Mouse (Mus musculus) ES-E14 (cell line): ENCODE measurements at regions not wholly inside any gene's neighbourhood (a gene's known extent, or its start where the extent isn't known, plus 50 kb on each side); places are given as distances from the start of the nearest gene placed in this dataset.

ENCODE experiments used
- DNase-seq: peaks from one replicate; pipeline ENCODE4 v3.0.0-alpha.2; 2013; ENCODE audit warnings: low read depth, low spot score
- H3K27ac ChIP-seq: 2 replicates; pipeline ENCODE4 v1.5.1; 2012; ENCODE audit warnings: low read depth, mild to moderate bottlenecking, low read length, moderate library complexity, mixed read lengths; ENCODE audit not compliant: poor library complexity, insufficient read depth, severe bottlenecking
- H3K36me3 ChIP-seq: 2 replicates; pipeline ENCODE4 v1.6.1; 2012; ENCODE audit warnings: mild to moderate bottlenecking, low read length, moderate library complexity, mixed read lengths; ENCODE audit not compliant: control insufficient read depth, poor library complexity, insufficient read depth, severe bottlenecking
- H3K4me1 ChIP-seq, 2 experiments: fragments of 150-350 bp in 1 of 2; sonication (generic) in 1 of 2; 2 replicates each; pipeline ENCODE4 v1.6.1; 2012; ENCODE audit warnings: low read length in 2 of 2, mild to moderate bottlenecking in 1 of 2, mixed read lengths in 1 of 2; ENCODE audit not compliant: control insufficient read depth in 2 of 2, insufficient read depth in 2 of 2, poor library complexity in 1 of 2
- H3K4me3 ChIP-seq, 2 experiments: fragments of 150-350 bp in 1 of 2; sonication (generic) in 1 of 2; 2 replicates each; pipeline ENCODE4 v1.5.1; 2012; ENCODE audit warnings: low read length in 2 of 2, low read depth in 1 of 2, mild to moderate bottlenecking in 1 of 2, mixed read lengths in 1 of 2; ENCODE audit not compliant: insufficient read depth in 1 of 2, poor library complexity in 1 of 2, severe bottlenecking in 1 of 2
- H3K9ac ChIP-seq: 2 replicates; pipeline ENCODE4 v1.6.1; 2012; ENCODE audit warnings: low read depth, mild to moderate bottlenecking, low read length, mixed read lengths; ENCODE audit not compliant: poor library complexity, insufficient read depth, severe bottlenecking
- H3K9me3 ChIP-seq: fragments of 150-350 bp; sonication (generic); 2 replicates; pipeline ENCODE4 v1.6.1; 2012; ENCODE audit warnings: low read depth, mild to moderate bottlenecking, low read length; ENCODE audit not compliant: control insufficient read depth, insufficient read depth
- CHD2 ChIP-seq: IDR thresholded peaks from 2 replicates; pipeline ENCODE4 v1.6.1; 2014; ENCODE audit warnings: mild to moderate bottlenecking, low read depth, low read length, inconsistent platforms
- HCFC1 ChIP-seq: IDR thresholded peaks from 2 replicates; pipeline ENCODE4 v1.6.1; 2012; ENCODE audit warnings: low read length, inconsistent platforms, borderline replicate concordance; ENCODE audit not compliant: insufficient read depth
- MAFK ChIP-seq: IDR thresholded peaks from 2 replicates; pipeline ENCODE4 v1.6.1; 2014; ENCODE audit warnings: mild to moderate bottlenecking, low read depth, low read length, inconsistent platforms; ENCODE audit not compliant: insufficient read depth
- ZC3H11A ChIP-seq: IDR thresholded peaks from 2 replicates; pipeline ENCODE4 v1.6.1; 2012; ENCODE audit warnings: low read depth, mild to moderate bottlenecking, inconsistent platforms, low read length, borderline replicate concordance
- ZNF384 ChIP-seq: IDR thresholded peaks from 2 replicates; pipeline ENCODE4 v1.6.1; 2012; ENCODE audit warnings: low read depth, low read length, inconsistent platforms
- in situ Hi-C, 2 experiments: fragments of 600-800 bp; cut with MboI; formaldehyde crosslinking; loops; one replicate each; pipeline ENCODE4 v1.15.1; 2025; ENCODE audit warnings: low sequenced_read_pairs in 2 of 2, inconsistent platforms in 1 of 2; ENCODE audit not compliant: unreplicated experiment in 2 of 2

DNA sequence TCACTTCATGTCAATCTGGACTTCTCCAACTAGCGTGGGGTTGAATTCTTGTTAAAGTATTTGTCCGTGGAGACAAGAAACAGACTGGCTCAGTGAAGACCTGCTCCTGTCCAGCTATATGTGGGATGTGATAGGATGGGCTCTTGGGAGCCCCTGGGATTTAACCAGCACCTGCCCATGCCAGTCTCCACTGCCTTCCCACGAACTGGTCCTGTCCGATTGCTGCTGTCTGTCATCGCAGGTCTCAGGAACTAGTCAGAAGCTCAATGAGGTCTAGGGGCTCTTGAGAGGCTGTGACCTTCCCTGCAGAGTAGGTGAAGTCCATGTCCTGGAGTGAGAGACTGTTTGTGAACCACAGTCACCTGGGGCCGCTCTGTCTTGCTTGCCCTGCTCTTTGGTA is 62.8 kb upstream of the Lrpap1 start:
- Histone ChIP-seq H3K4me1 (no peaks in the 10 kb centered on the region), H3K36me3 (no peaks in the 10 kb centered on the region), H3K9ac (no peak overlapping the region), H3K9me3 (no peaks in the 10 kb centered on the region), H3K27ac (no peak overlapping the region), H3K4me3 (no peak overlapping the region)
- TF ChIP-seq CHD2 (no peak), MAFK (no peak), ZNF384 (no peak), HCFC1 (no peak), ZC3H11A (no peak)
- DNase-seq: no peak
- in situ Hi-C loops: no loop called here

DNA sequence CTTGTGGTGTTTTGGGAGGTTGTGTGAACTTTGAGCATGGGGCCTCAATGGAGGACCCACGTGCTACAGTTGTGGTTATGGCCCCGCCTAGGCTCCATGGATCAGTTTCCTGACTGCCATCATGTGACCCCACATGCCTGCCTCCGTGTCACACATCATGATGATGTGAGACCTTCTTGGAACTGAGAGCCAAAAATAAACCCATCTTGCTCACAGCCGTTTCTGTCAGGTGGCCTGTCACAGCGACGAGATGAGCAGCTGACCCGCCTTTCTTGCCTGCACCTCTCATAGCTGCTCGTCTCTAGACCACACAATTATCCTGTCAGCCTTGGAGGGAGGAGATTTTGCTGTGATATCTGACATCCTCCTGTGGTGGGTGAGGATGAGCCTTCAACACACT is 60.4 kb upstream of the Lrpap1 start:
- DNase-seq: no peak

GRCm38 (mm10) chr5:35165459-35165858 is 59.9 kb upstream of the Lrpap1 start:
- H3K9ac ChIP-seq: no peak overlapping the region
- no peaks in the 10 kb centered on the region for H3K36me3 ChIP-seq
- H3K27ac ChIP-seq: no peak overlapping the region
- DNase-seq: no peak
- TF ChIP-seq ZC3H11A (no peak), HCFC1 (no peak), ZNF384 (no peak), MAFK (no peak), CHD2 (no peak)
- no peaks in the 10 kb centered on the region for H3K9me3 ChIP-seq
- H3K4me1 ChIP-seq: no peaks in the 10 kb centered on the region
- in situ Hi-C loops: no loop called here
- H3K4me3 ChIP-seq: no peak overlapping the region

More for the DNA sequence above, 60.4 kb upstream of the Lrpap1 start:
- H3K4me1 ChIP-seq: no peaks in the 10 kb centered on the region
- no peaks in the 10 kb centered on the region for H3K36me3 ChIP-seq
- TF ChIP-seq MAFK (no peak), CHD2 (no peak), ZC3H11A (no peak), HCFC1 (no peak), ZNF384 (no peak)
- no peak overlapping the region for H3K9ac ChIP-seq
- H3K9me3 ChIP-seq: no peaks in the 10 kb centered on the region
- no peak overlapping the region for H3K27ac ChIP-seq
- no peak overlapping the region for H3K4me3 ChIP-seq
- in situ Hi-C loops: no loop called here

DNA sequence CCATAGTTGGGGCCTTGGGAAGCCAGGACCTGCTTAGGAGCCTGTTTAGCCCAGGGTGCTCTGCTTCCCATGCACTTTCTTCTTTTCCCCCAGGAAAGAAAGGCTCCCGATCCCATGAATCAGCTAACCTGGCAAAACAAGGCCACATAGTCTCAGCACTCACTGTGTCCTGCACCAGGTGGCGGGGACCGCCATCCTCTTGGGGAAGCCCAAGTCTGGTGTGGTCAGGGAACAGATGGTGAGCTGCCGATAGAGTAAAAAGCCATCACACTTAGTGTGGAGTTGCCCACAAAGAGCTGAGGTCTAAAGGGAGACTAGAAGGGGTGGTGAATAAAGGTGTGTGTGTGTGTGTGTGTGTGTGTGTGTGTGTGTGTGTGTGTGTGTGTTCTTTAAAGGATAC is 57.0 kb upstream of the Lrpap1 start:
- in situ Hi-C loops: no loop called here
- no peak overlapping the region for H3K9ac ChIP-seq
- H3K27ac ChIP-seq: no peak overlapping the region
- no peak for DNase-seq
- no peaks in the 10 kb centered on the region for H3K9me3 ChIP-seq
- H3K4me1 ChIP-seq: peaks cover 0 to 2% of the 10 kb centered on the region in 2 experiments; a peak in 1 of 4 replicates
- no peak overlapping the region for H3K4me3 ChIP-seq
- TF ChIP-seq MAFK (no peak), CHD2 (no peak), ZC3H11A (no peak), HCFC1 (no peak), ZNF384 (no peak)
- H3K36me3 ChIP-seq: no peaks in the 10 kb centered on the region

GRCm38 (mm10) chr5:35162120-35162519 is 56.6 kb upstream of the Lrpap1 start:
- H3K27ac ChIP-seq: no peak overlapping the region
- no peak for TF ChIP-seq MAFK
- no peak for TF ChIP-seq ZC3H11A
- no peak for TF ChIP-seq HCFC1
- no peak for TF ChIP-seq CHD2
- no peak for TF ChIP-seq ZNF384
- H3K9ac ChIP-seq: no peak overlapping the region
- H3K36me3 ChIP-seq: no peaks in the 10 kb centered on the region
- H3K4me3 ChIP-seq: no peak overlapping the region
- peaks cover 0 to 2% of the 10 kb centered on the region in 2 experiments; a peak in 1 of 4 replicates for H3K4me1 ChIP-seq
- in situ Hi-C loops: no loop called here
- no peaks in the 10 kb centered on the region for H3K9me3 ChIP-seq
- DNase-seq: no peak
